Mouse (Mus musculus): ENCODE results near the gene Bcor. TPM values are rescaled to one million over a fixed set of nuclear protein-coding genes. Genes with fewer than 3 reads are reported as not detected.

Bcor gene
- total and polyA plus RNA-seq, 3 experiments = 11.2 to 22.4 (median 18.0) TPM

- Histone ChIP-seq H3K4me1 (ENCODE audit: control insufficient read depth, insufficient read depth, low read length) (no peaks in the 10 kb centered on the region), H3K4me3 (peak overlapping the region; percentile 44), H3K27ac (peak overlapping the region; percentile 81), H3K36me3 (ENCODE audit: control insufficient read depth, insufficient read depth, low read length) (no peaks in the 10 kb centered on the region), H3K27me3 (ENCODE audit: control insufficient read depth, insufficient read depth, low read length) (no peaks in the 10 kb centered on the region), H3K9ac (ENCODE audit: low read depth, low read length) (peak overlapping the region; percentile 95), H3K79me2 (replicated peaks; ENCODE audit: control insufficient read depth, insufficient read depth, low read length) (no peaks in the 10 kb centered on the region)
- 4% methylated on average over 38 of the region's 51 CpGs for WGBS
- peak; percentile 38 for TF ChIP-seq CTCF (IDR thresholded peaks at IDR 0.05)
- no peak for TF ChIP-seq EP300 (IDR thresholded peaks at IDR 0.05; ENCODE audit: insufficient read depth, low read depth, low read length)
- TF ChIP-seq POLR2A (IDR thresholded peaks at IDR 0.05; ENCODE audit: insufficient read depth, low read depth, low read length) = no peak
- DNase-seq = peak; percentile 45 to 62
- intact Hi-C loops (cut with DNase I) = loop anchor here (2.0 kb wide), 1 partner anchor 17 kb away; no protein-coding TSS in a partner anchor
Observed at GRCm38 (mm10) chrX:12140086-12140740, 19.9 kb downstream of the Bcor start.

DNA sequence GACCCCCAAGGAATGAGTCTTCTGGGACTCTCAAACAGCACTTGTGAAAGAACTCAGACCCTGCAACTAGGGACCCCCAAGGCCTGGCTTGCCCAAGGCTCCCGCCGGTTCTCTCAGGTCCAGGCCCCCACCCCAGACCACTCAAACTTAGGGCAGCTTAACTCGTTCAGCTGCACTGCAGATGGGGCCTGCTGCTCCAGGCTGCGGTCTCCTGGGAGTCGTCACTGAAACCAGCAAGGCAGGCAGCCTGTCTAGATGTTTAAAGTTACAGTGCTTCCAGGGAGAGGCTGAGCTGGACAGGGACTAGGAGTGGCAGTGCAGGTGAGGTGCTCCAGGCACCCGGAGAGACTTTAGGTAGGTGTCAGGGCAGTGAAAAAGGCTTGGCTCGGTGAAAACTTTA, 21.9 kb downstream of the Bcor start:
- no peak for DNase-seq
- Histone ChIP-seq H3K27ac (no peak overlapping the region), H3K9ac (ENCODE audit: low read depth, low read length) (no peak overlapping the region), H3K27me3 (ENCODE audit: control insufficient read depth, insufficient read depth, low read length) (no peaks in the 10 kb centered on the region), H3K36me3 (ENCODE audit: control insufficient read depth, insufficient read depth, low read length) (no peaks in the 10 kb centered on the region), H3K79me2 (replicated peaks; ENCODE audit: control insufficient read depth, insufficient read depth, low read length) (no peaks in the 10 kb centered on the region), H3K4me1 (ENCODE audit: control insufficient read depth, insufficient read depth, low read length) (peaks cover 1% of the 10 kb centered on the region; the same call in 1 of the 2 replicates), H3K4me3 (no peak overlapping the region)
- TF ChIP-seq POLR2A (IDR thresholded peaks at IDR 0.05; ENCODE audit: insufficient read depth, low read depth, low read length) (no peak), CTCF (IDR thresholded peaks at IDR 0.05) (no peak), EP300 (IDR thresholded peaks at IDR 0.05; ENCODE audit: insufficient read depth, low read depth, low read length) (no peak)
- 36% methylated on average over 7 of the region's 7 CpGs for WGBS
- intact Hi-C loops (cut with DNase I) = no loop called here

- H3K4me1 ChIP-seq (ENCODE audit: control insufficient read depth, insufficient read depth, low read length) = peaks cover 4% of the 10 kb centered on the region
- H3K9ac ChIP-seq (ENCODE audit: low read depth, low read length) = peak overlapping the region; percentile 56
- H3K4me3 ChIP-seq = peak overlapping the region; percentile 33; the same call in 1 of the 2 replicates
- H3K36me3 ChIP-seq (ENCODE audit: control insufficient read depth, insufficient read depth, low read length) = no peaks in the 10 kb centered on the region
- intact Hi-C loops (cut with DNase I) = no loop called here
- H3K79me2 ChIP-seq (replicated peaks; ENCODE audit: control insufficient read depth, insufficient read depth, low read length) = no peaks in the 10 kb centered on the region
- no peak for TF ChIP-seq CTCF (IDR thresholded peaks at IDR 0.05)
- no peak for TF ChIP-seq POLR2A (IDR thresholded peaks at IDR 0.05; ENCODE audit: insufficient read depth, low read depth, low read length)
- no peak for TF ChIP-seq EP300 (IDR thresholded peaks at IDR 0.05; ENCODE audit: insufficient read depth, low read depth, low read length)
- no peaks in the 10 kb centered on the region for H3K27me3 ChIP-seq (ENCODE audit: control insufficient read depth, insufficient read depth, low read length)
- DNase-seq = no peak
- H3K27ac ChIP-seq = peak overlapping the region; percentile 81
- 33% methylated on average over 25 of the region's 25 CpGs for WGBS
Observed at GRCm38 (mm10) chrX:12137121-12137521, 23.0 kb downstream of the Bcor start.

GRCm38 (mm10) chrX:12136261-12137101, 23.7 kb downstream of the Bcor start:
- H3K27me3 ChIP-seq (ENCODE audit: control insufficient read depth, insufficient read depth, low read length) = no peaks in the 10 kb centered on the region
- no peaks in the 10 kb centered on the region for H3K36me3 ChIP-seq (ENCODE audit: control insufficient read depth, insufficient read depth, low read length)
- intact Hi-C loops (cut with DNase I) = no loop called here
- H3K27ac ChIP-seq = peak overlapping the region; percentile 81
- no peak for TF ChIP-seq POLR2A (IDR thresholded peaks at IDR 0.05; ENCODE audit: insufficient read depth, low read depth, low read length)
- no peak for TF ChIP-seq CTCF (IDR thresholded peaks at IDR 0.05)
- TF ChIP-seq EP300 (IDR thresholded peaks at IDR 0.05; ENCODE audit: insufficient read depth, low read depth, low read length) = no peak
- no peaks in the 10 kb centered on the region for H3K79me2 ChIP-seq (replicated peaks; ENCODE audit: control insufficient read depth, insufficient read depth, low read length)
- H3K9ac ChIP-seq (ENCODE audit: low read depth, low read length) = peak overlapping the region; percentile 56
- 1% methylated on average over 50 of the region's 50 CpGs for WGBS
- peak overlapping the region; percentile 33 for H3K4me3 ChIP-seq
- peaks cover 4% of the 10 kb centered on the region for H3K4me1 ChIP-seq (ENCODE audit: control insufficient read depth, insufficient read depth, low read length)
- peak; percentile 71 to 74 for DNase-seq

GRCm38 (mm10) chrX:12135121-12136111, 24.7 kb downstream of the Bcor start:
- Histone ChIP-seq H3K4me3 (peak overlapping the region; percentile 57), H3K27ac (peak overlapping the region; percentile 87), H3K36me3 (ENCODE audit: control insufficient read depth, insufficient read depth, low read length) (no peaks in the 10 kb centered on the region), H3K27me3 (ENCODE audit: control insufficient read depth, insufficient read depth, low read length) (no peaks in the 10 kb centered on the region), H3K4me1 (ENCODE audit: control insufficient read depth, insufficient read depth, low read length) (peaks cover 4% of the 10 kb centered on the region), H3K9ac (ENCODE audit: low read depth, low read length) (peak overlapping the region; percentile 72), H3K79me2 (replicated peaks; ENCODE audit: control insufficient read depth, insufficient read depth, low read length) (no peaks in the 10 kb centered on the region)
- intact Hi-C loops (cut with DNase I) = loop anchor here (2.0 kb wide), 3 partner anchors 45 to 129 kb away; no protein-coding TSS in a partner anchor
- peak; percentile 83 to 88 for DNase-seq
- 3% methylated on average over 59 of the region's 75 CpGs for WGBS
- TF ChIP-seq CTCF (IDR thresholded peaks at IDR 0.05) (no peak), POLR2A (IDR thresholded peaks at IDR 0.05; ENCODE audit: insufficient read depth, low read depth, low read length) (no peak), EP300 (IDR thresholded peaks at IDR 0.05; ENCODE audit: insufficient read depth, low read depth, low read length) (no peak)

Measured in heart, adult 2 months (tissue).